Mouse (Mus musculus) CH12.LX (cell line): ENCODE data around the gene Akt3. TPM values are rescaled to one million over a fixed set of nuclear protein-coding genes. Genes with fewer than 3 reads are reported as not detected.

Experiments
- DNase-seq: peaks from one replicate; pipeline ENCODE4 v3.0.0-alpha.2; 2013; ENCODE audit errors: extremely low read depth
- H3K27ac ChIP-seq: 2 replicates; pipeline ENCODE4 v1.5.1; 2012; ENCODE audit warnings: low read depth, mild to moderate bottlenecking, control low read depth, moderate library complexity; ENCODE audit not compliant: insufficient read depth
- H3K27me3 ChIP-seq: replicated peaks from 2 replicates; pipeline ENCODE3; 2012; ENCODE audit warnings: inconsistent platforms
- H3K36me3 ChIP-seq, 2 experiments: replicated peaks in 1 of 2; 2 replicates each; pipeline versions ENCODE3 to v1.6.1; 2012; ENCODE audit warnings: inconsistent platforms in 1 of 2, low read length in 1 of 2, mild to moderate bottlenecking in 1 of 2, mixed read lengths in 1 of 2, moderate library complexity in 1 of 2; ENCODE audit not compliant: control insufficient read depth in 1 of 2, insufficient read depth in 1 of 2
- H3K4me1 ChIP-seq, 2 experiments: 2 replicates each; pipeline ENCODE4 v1.6.1; 2012; ENCODE audit warnings: inconsistent platforms in 1 of 2, moderate library complexity in 1 of 2; ENCODE audit not compliant: insufficient read depth in 2 of 2, control insufficient read depth in 1 of 2
- H3K4me2 ChIP-seq: 2 replicates; pipeline ENCODE4 v1.6.1; 2012; ENCODE audit warnings: low read depth, mild to moderate bottlenecking, control low read depth; ENCODE audit not compliant: poor library complexity, insufficient read depth, severe bottlenecking
- H3K4me3 ChIP-seq, 3 experiments: fragments of 150-350 bp in 1 of 3; sonication (generic) in 1 of 3; replicated peaks in 1 of 3; 2 replicates each; pipeline versions ENCODE3 to v1.5.1; 2011 to 2012; ENCODE audit warnings: low read depth in 2 of 3, low read length in 2 of 3, mild to moderate bottlenecking in 2 of 3, moderate library complexity in 2 of 3, control low read depth in 1 of 3, improper control_type of control experiment in 1 of 3, inconsistent platforms in 1 of 3, mixed read lengths in 1 of 3; ENCODE audit not compliant: poor library complexity in 1 of 3
- H3K79me2 ChIP-seq: replicated peaks from 2 replicates; pipeline ENCODE4 v1.6.1; 2012; ENCODE audit warnings: mild to moderate bottlenecking, moderate library complexity; ENCODE audit not compliant: control insufficient read depth, poor library complexity, insufficient read depth, severe bottlenecking; ENCODE audit errors: extremely low read depth
- H3K9ac ChIP-seq: 2 replicates; pipeline ENCODE4 v1.6.1; 2012; ENCODE audit warnings: low read depth, mild to moderate bottlenecking, control low read depth, moderate library complexity; ENCODE audit not compliant: insufficient read depth
- H3K9me3 ChIP-seq: replicated peaks from 2 replicates; pipeline ENCODE3; 2012; ENCODE audit warnings: low read length, inconsistent platforms, mixed read lengths
- BHLHE40 ChIP-seq: IDR thresholded peaks from 2 replicates; pipeline ENCODE4 v1.6.1; 2011; ENCODE audit warnings: mild to moderate bottlenecking, low read depth, low read length, improper control_type of control experiment
- CHD1 ChIP-seq: IDR thresholded peaks from 2 replicates; pipeline ENCODE4 v1.6.1; 2012; ENCODE audit warnings: low read depth, low read length, improper control_type of control experiment, inconsistent platforms
- CHD2 ChIP-seq: IDR thresholded peaks from 2 replicates; pipeline ENCODE4 v1.6.1; 2011; ENCODE audit warnings: low read length, improper control_type of control experiment
- CTCF ChIP-seq, 2 experiments: IDR thresholded peaks in 1 of 2; conservative IDR thresholded peaks in 1 of 2; 2 replicates each; pipeline ENCODE4 v1.5.1; 2011 to 2012; ENCODE audit warnings: low read depth in 2 of 2, low read length in 2 of 2, improper control_type of control experiment in 1 of 2, inconsistent platforms in 1 of 2, mild to moderate bottlenecking in 1 of 2, moderate library complexity in 1 of 2
- ELF1 ChIP-seq: IDR thresholded peaks from 2 replicates; pipeline ENCODE4 v1.6.1; 2014; ENCODE audit warnings: low read depth, mild to moderate bottlenecking, inconsistent platforms, low read length, improper control_type of control experiment
- EP300 ChIP-seq: IDR thresholded peaks from 2 replicates; pipeline ENCODE4 v1.6.1; 2011; ENCODE audit warnings: low read length, improper control_type of control experiment
- ETS1 ChIP-seq: conservative IDR thresholded peaks from 2 replicates; pipeline ENCODE4 v1.6.1; 2012; ENCODE audit warnings: low read depth, mild to moderate bottlenecking, inconsistent platforms, low read length, improper control_type of control experiment, moderate library complexity
- GABPA ChIP-seq: IDR thresholded peaks from 2 replicates; pipeline ENCODE4 v1.6.1; 2012; ENCODE audit warnings: low read depth, low read length, improper control_type of control experiment, inconsistent platforms; ENCODE audit not compliant: insufficient replicate concordance
- HCFC1 ChIP-seq: IDR thresholded peaks from 2 replicates; pipeline ENCODE4 v1.6.1; 2012; ENCODE audit warnings: low read depth, mild to moderate bottlenecking, inconsistent platforms, low read length, improper control_type of control experiment
- IRF4 ChIP-seq: IDR thresholded peaks from 2 replicates; pipeline ENCODE4 v1.6.1; 2014; ENCODE audit warnings: low read depth, mild to moderate bottlenecking, inconsistent platforms, low read length, improper control_type of control experiment
- JUN ChIP-seq: IDR thresholded peaks from 2 replicates; pipeline ENCODE4 v1.6.1; 2011; ENCODE audit warnings: low read depth, mild to moderate bottlenecking, low read length, improper control_type of control experiment, moderate library complexity; ENCODE audit not compliant: insufficient read depth
- JUND ChIP-seq: conservative IDR thresholded peaks from 2 replicates; pipeline ENCODE4 v1.6.1; 2011; ENCODE audit warnings: low read depth, low read length, improper control_type of control experiment
- MAFK ChIP-seq: IDR thresholded peaks from 2 replicates; pipeline ENCODE4 v1.6.1; 2011; ENCODE audit warnings: low read length, improper control_type of control experiment; ENCODE audit not compliant: insufficient replicate concordance
- MAX ChIP-seq: IDR thresholded peaks from 2 replicates; pipeline ENCODE4 v1.6.1; 2011; ENCODE audit warnings: low read length, improper control_type of control experiment
- MAZ ChIP-seq: IDR thresholded peaks from 2 replicates; pipeline ENCODE4 v1.6.1; 2012; ENCODE audit warnings: low read depth, mild to moderate bottlenecking, inconsistent platforms, low read length, improper control_type of control experiment, moderate library complexity
- MEF2A ChIP-seq: IDR thresholded peaks from 2 replicates; pipeline ENCODE4 v1.6.1; 2014; ENCODE audit warnings: low read depth, mild to moderate bottlenecking, inconsistent platforms, low read length, improper control_type of control experiment, borderline replicate concordance
- MXI1 ChIP-seq: IDR thresholded peaks from 2 replicates; pipeline ENCODE4 v1.6.1; 2011; ENCODE audit warnings: mild to moderate bottlenecking, low read depth, low read length, improper control_type of control experiment
- MYC ChIP-seq: IDR thresholded peaks from 2 replicates; pipeline ENCODE4 v1.6.1; 2011; ENCODE audit warnings: low read depth, mild to moderate bottlenecking, improper control_type of control experiment, low read length
- NELFE ChIP-seq: IDR thresholded peaks from 2 replicates; pipeline ENCODE4 v1.6.1; 2011; ENCODE audit warnings: low read depth, low read length, improper control_type of control experiment
- RAD21 ChIP-seq: IDR thresholded peaks from 2 replicates; pipeline ENCODE4 v1.6.1; 2011; ENCODE audit warnings: low read depth, mild to moderate bottlenecking, low read length, improper control_type of control experiment, moderate library complexity
- RCOR1 ChIP-seq: conservative IDR thresholded peaks from 2 replicates; pipeline ENCODE4 v1.6.1; 2012; ENCODE audit warnings: low read depth, mild to moderate bottlenecking, inconsistent platforms, low read length, improper control_type of control experiment
- SIN3A ChIP-seq: IDR thresholded peaks from 2 replicates; pipeline ENCODE4 v1.6.1; 2012; ENCODE audit warnings: low read length, improper control_type of control experiment, inconsistent platforms
- SMC3 ChIP-seq: IDR thresholded peaks from 2 replicates; pipeline ENCODE4 v1.6.1; 2011; ENCODE audit warnings: low read depth, low read length, improper control_type of control experiment
- TCF12 ChIP-seq: IDR thresholded peaks from 2 replicates; pipeline ENCODE4 v1.6.1; 2014; ENCODE audit warnings: low read depth, mild to moderate bottlenecking, inconsistent platforms, low read length, improper control_type of control experiment
- USF1 ChIP-seq: IDR thresholded peaks from 2 replicates; pipeline ENCODE4 v1.6.1; 2014; ENCODE audit warnings: low read depth, mild to moderate bottlenecking, inconsistent platforms, low read length, improper control_type of control experiment
- USF2 ChIP-seq: conservative IDR thresholded peaks from 2 replicates; pipeline ENCODE4 v1.6.1; 2011; ENCODE audit warnings: low read depth, low read length, improper control_type of control experiment
- ZKSCAN1 ChIP-seq: IDR thresholded peaks from 2 replicates; pipeline ENCODE4 v1.6.1; 2012; ENCODE audit warnings: low read depth, inconsistent platforms, low read length, improper control_type of control experiment, borderline replicate concordance
- ZNF384 ChIP-seq: IDR thresholded peaks from 2 replicates; pipeline ENCODE4 v1.6.1; 2012; ENCODE audit warnings: low read depth, low read length, improper control_type of control experiment, inconsistent platforms
- dilution Hi-C: fragments of 300-500 bp; cut with MboI; formaldehyde crosslinking; loops from 2 replicates; pipeline ENCODE4 v1.14.3; 2020; ENCODE audit warnings: low sequenced_read_pairs; ENCODE audit not compliant: extremely low pct_unique_long_range_greater_than_20kb, extremely low pct_ligation_motif_present
- in situ Hi-C: fragments of 300-500 bp; cut with MboI; formaldehyde crosslinking; loops from 3 replicates; pipeline ENCODE4 v1.14.3; 2019; ENCODE audit warnings: low sequenced_read_pairs, low pct_ligation_motif_present, low pct_unique_long_range_greater_than_20kb, mixed read lengths
- polyA plus RNA-seq: library from polyadenylated mRNA; unstranded; fragments of >175 nt; gene quantifications from 2 replicates; pipeline ENCODE4 v1.2.1, GENCODE M21; 2012; ENCODE audit warnings: low read depth; ENCODE audit not compliant: insufficient read length
- total RNA-seq, 2 experiments: library from RNA; depleted of rRNA; stranded (reverse); fragments of 300-350 nt in 1 of 2; fragments of >200 nt in 1 of 2; gene quantifications; 2 replicates each; pipeline ENCODE4 v1.2.3; 2012 to 2014

Akt3 gene
- total and polyA plus RNA-seq, 3 experiments = 0.34 to 1.3 (median 0.82) TPM

- peaks cover 23 to 78% of the 10 kb centered on the region in 2 experiments for H3K4me1 ChIP-seq
- no peaks in the 10 kb centered on the region for H3K9me3 ChIP-seq
- H3K36me3 ChIP-seq = peaks cover 2 to 10% of the 10 kb centered on the region in 2 experiments
- H3K79me2 ChIP-seq = no peaks in the 10 kb centered on the region
- peak overlapping the region; percentile 76; the same call in 1 of the 2 replicates for H3K27ac ChIP-seq
- H3K4me2 ChIP-seq = peak overlapping the region; percentile 97
- dilution Hi-C loops (no loop called here), in situ Hi-C loops (no loop called here)
- H3K9ac ChIP-seq = peak overlapping the region; percentile 31; the same call in 1 of the 2 replicates
- H3K4me3 ChIP-seq = peak overlapping the region in 2 of 3 experiments; percentile 4 to 30
- H3K27me3 ChIP-seq = no peaks in the 10 kb centered on the region
- TF ChIP-seq USF2 = peak; percentile 36; the same call in 1 of the 2 replicates
- TF ChIP-seq RCOR1 = peak; percentile 59; the same call in 1 of the 2 replicates
- peak; percentile 46 for TF ChIP-seq USF1
- peak; percentile 80; the same call in 1 of the 2 replicates for TF ChIP-seq MAZ
- TF ChIP-seq GABPA = no peak
- TF ChIP-seq MYC = peak; percentile 95
- TF ChIP-seq EP300 = peak; percentile 76
- peak; percentile 83 for TF ChIP-seq CHD2
- peak; percentile 94 for TF ChIP-seq MXI1
- peak; percentile 24; the same call in 1 of the 2 replicates for TF ChIP-seq HCFC1
- peak; percentile 78; the same call in 1 of the 2 replicates for TF ChIP-seq CHD1
- TF ChIP-seq ELF1 = peak; percentile 25; the same call in 1 of the 2 replicates
- peak; percentile 94 for TF ChIP-seq BHLHE40
- no peak for TF ChIP-seq CTCF (conservative IDR thresholded peaks at IDR 0.05 in 1 of 2, IDR thresholded peaks at IDR 0.05 in 1 of 2; ENCODE audit: low read depth in 2 of 2, low read length in 2 of 2)
- peak; percentile 62 for TF ChIP-seq ETS1
- TF ChIP-seq SIN3A = no peak
- 0 out of 2 replicates have a peak, but pooled peaks have one; percentile 28 for TF ChIP-seq JUND
- TF ChIP-seq NELFE = peak; percentile 47; the same call in 1 of the 2 replicates
- TF ChIP-seq MAX = peak; percentile 94
- TF ChIP-seq ZNF384 = no peak
- TF ChIP-seq TCF12 = peak; percentile 43; the same call in 1 of the 2 replicates
- peak; percentile 17; the same call in 1 of the 2 replicates for TF ChIP-seq JUN
- TF ChIP-seq ZKSCAN1 = no peak
- TF ChIP-seq MAFK = 0 out of 2 replicates have a peak, but pooled peaks have one; percentile 16
- TF ChIP-seq SMC3 = no peak
- peak; percentile 67; the same call in 1 of the 2 replicates for TF ChIP-seq MEF2A
- TF ChIP-seq IRF4 = peak; percentile 91
- no peak for TF ChIP-seq RAD21
- peak; percentile 80 for DNase-seq
Observed at GRCm38 (mm10) chr1:176996630-176997201, 261.3 kb downstream of the Akt3 start.
